23 mouse cellular contexts compared by ENCODE assay signal in genomic region chr7:144257821-144258220, GRCm38 (mm10).
DNase-seq lines count a peak whose midpoint lies in the region; ATAC-seq and TF ChIP-seq lines count a peak whose summit lies in the region.
"Had no signal": no experiment of that assay in that cellular context is flagged by ENCODE, and none has a peak within 500 bp of the region (broad histone marks: within the 10 kb centered on the region; RNA-seq: fewer than 3 reads in every experiment).

No protein-coding gene starts in this region.

- no peaks in the 10 kb centered on the region for H3K9me3 ChIP-seq in forebrain, embryonic 13.5 days (replicated peaks)
- no peaks in the 10 kb centered on the region for H3K9me3 ChIP-seq in forebrain, embryonic 10.5 days
- no peaks in the 10 kb centered on the region for H3K9me3 ChIP-seq in forebrain, embryonic 16.5 days (ENCODE audit: control insufficient read depth, low read length)
- H3K9me3 ChIP-seq in forebrain, postnatal 0 days (ENCODE audit: low read length) = no peaks in the 10 kb centered on the region
- no peaks in the 10 kb centered on the region for H3K9me3 ChIP-seq in hindbrain, embryonic 15.5 days
- H3K9me3 ChIP-seq in hindbrain, postnatal 0 days (ENCODE audit: low read length) = no peaks in the 10 kb centered on the region
- no peaks in the 10 kb centered on the region for H3K9me3 ChIP-seq in heart, embryonic 12.5 days (replicated peaks)
- H3K9me3 ChIP-seq: heart, embryonic 13.5 days had no signal

- peaks cover 29% of the 10 kb centered on the region for H3K4me1 ChIP-seq in forebrain, embryonic 13.5 days
- peaks cover 19% of the 10 kb centered on the region for H3K4me1 ChIP-seq in forebrain, embryonic 10.5 days
- peaks cover 5% of the 10 kb centered on the region; the same call in 1 of the 2 replicates for H3K4me1 ChIP-seq in forebrain, embryonic 16.5 days (replicated peaks; ENCODE audit: control insufficient read depth, insufficient read depth, low read length)
- 0 out of 2 replicates have a peak, but pooled peaks cover 5% of the 10 kb centered on the region for H3K4me1 ChIP-seq in forebrain, postnatal 0 days (ENCODE audit: insufficient read depth)
- peaks cover 35% of the 10 kb centered on the region for H3K4me1 ChIP-seq in hindbrain, embryonic 15.5 days (replicated peaks)
- no peaks in the 10 kb centered on the region for H3K4me1 ChIP-seq in hindbrain, postnatal 0 days (ENCODE audit: insufficient read depth, low read length)
- H3K4me1 ChIP-seq in heart, embryonic 12.5 days (replicated peaks) = no peaks in the 10 kb centered on the region
- H3K4me1 ChIP-seq: heart, embryonic 13.5 days had no signal

- H3K27ac ChIP-seq in forebrain, embryonic 13.5 days = peak overlapping the region; percentile 61
- no peak overlapping the region for H3K27ac ChIP-seq in forebrain, embryonic 10.5 days
- H3K27ac ChIP-seq in forebrain, embryonic 16.5 days (ENCODE audit: low read length) = no peak overlapping the region
- H3K27ac ChIP-seq in forebrain, postnatal 0 days (ENCODE audit: low read depth, low read length) = no peak overlapping the region
- peak overlapping the region; percentile 48 for H3K27ac ChIP-seq in hindbrain, embryonic 15.5 days (replicated peaks)
- no peak overlapping the region for H3K27ac ChIP-seq in hindbrain, postnatal 0 days
- H3K27ac ChIP-seq in heart, embryonic 12.5 days (ENCODE audit: poor library complexity, severe bottlenecking) = no peak overlapping the region
- H3K27ac ChIP-seq: heart, embryonic 13.5 days had no signal

- H3K9ac ChIP-seq in forebrain, embryonic 13.5 days = no peak overlapping the region
- H3K9ac ChIP-seq in forebrain, embryonic 16.5 days (replicated peaks; ENCODE audit: low read depth, low read length) = no peak overlapping the region
- no peak overlapping the region for H3K9ac ChIP-seq in forebrain, postnatal 0 days
- no peak overlapping the region for H3K9ac ChIP-seq in hindbrain, embryonic 15.5 days
- H3K9ac ChIP-seq in hindbrain, postnatal 0 days (replicated peaks; ENCODE audit: low read length) = no peak overlapping the region
- H3K9ac ChIP-seq in heart, embryonic 12.5 days = no peak overlapping the region
- H3K9ac ChIP-seq: heart, embryonic 13.5 days had no signal

- H3K4me3 ChIP-seq in forebrain, embryonic 13.5 days = no peak overlapping the region
- no peak overlapping the region for H3K4me3 ChIP-seq in forebrain, embryonic 10.5 days
- H3K4me3 ChIP-seq in forebrain, embryonic 16.5 days (replicated peaks; ENCODE audit: low read length) = no peak overlapping the region
- no peak overlapping the region for H3K4me3 ChIP-seq in forebrain, postnatal 0 days (ENCODE audit: low read depth, low read length)
- no peak overlapping the region for H3K4me3 ChIP-seq in hindbrain, embryonic 15.5 days
- no peak overlapping the region for H3K4me3 ChIP-seq in hindbrain, postnatal 0 days (ENCODE audit: low read length)
- no peak overlapping the region for H3K4me3 ChIP-seq in heart, embryonic 12.5 days
- H3K4me3 ChIP-seq: heart, embryonic 13.5 days had no signal

- no peak for TF ChIP-seq CTCF in forebrain, postnatal 0 days (IDR thresholded peaks at IDR 0.05; ENCODE audit: low read depth)
- no peak for TF ChIP-seq CTCF in hindbrain, postnatal 0 days (IDR thresholded peaks at IDR 0.05; ENCODE audit: low read depth)
- no peak for TF ChIP-seq CTCF in brain, embryonic 14.5 days (IDR thresholded peaks at IDR 0.05; ENCODE audit: borderline replicate concordance, extremely low read depth, insufficient read depth, insufficient read length)

- H3K27me3 ChIP-seq in forebrain, embryonic 13.5 days = no peaks in the 10 kb centered on the region
- H3K27me3 ChIP-seq in forebrain, embryonic 10.5 days (ENCODE audit: poor library complexity, severe bottlenecking) = no peaks in the 10 kb centered on the region
- no peaks in the 10 kb centered on the region for H3K27me3 ChIP-seq in forebrain, embryonic 16.5 days (replicated peaks; ENCODE audit: control insufficient read depth, insufficient read depth, low read length)
- H3K27me3 ChIP-seq in forebrain, postnatal 0 days (ENCODE audit: insufficient read depth, low read length) = no peaks in the 10 kb centered on the region
- no peaks in the 10 kb centered on the region for H3K27me3 ChIP-seq in hindbrain, embryonic 15.5 days
- H3K27me3 ChIP-seq in hindbrain, postnatal 0 days (ENCODE audit: insufficient read depth, low read length) = no peaks in the 10 kb centered on the region
- H3K27me3 ChIP-seq in heart, embryonic 12.5 days (replicated peaks) = 0 out of 2 replicates have a peak, but pooled peaks cover 12% of the 10 kb centered on the region

- no peak for DNase-seq in forebrain, embryonic 10.5 days (ENCODE audit: extremely low spot score, low spot score)
- DNase-seq in forebrain, postnatal 0 days = no peak
- DNase-seq in hindbrain, postnatal 0 days (ENCODE audit: low spot score) = no peak
- peak; percentile 69 for DNase-seq in brain, embryonic 14.5 days (ENCODE audit: low read depth)
- DNase-seq: adrenal gland, adult 8-10 months; adrenal gland, postnatal 25 days; cerebellum, adult 18-20 months; cerebellum, adult 9-10 months; cerebellum, postnatal 14 days; gastrocnemius, postnatal 25 days; heart, adult 18-20 months; heart, postnatal 14 days; heart, postnatal 4 days; kidney, adult 18-20 months had no signal

- 72% methylated on average over 7 of the region's 7 CpGs for WGBS in forebrain, embryonic 13.5 days
- 80% methylated on average over 7 of the region's 7 CpGs for WGBS in forebrain, embryonic 10.5 days
- WGBS in forebrain, embryonic 16.5 days = 61% methylated on average over 7 of the region's 7 CpGs
- 58% methylated on average over 7 of the region's 7 CpGs for WGBS in forebrain, postnatal 0 days
- WGBS in hindbrain, embryonic 15.5 days = 52% methylated on average over 7 of the region's 7 CpGs
- WGBS in hindbrain, postnatal 0 days = 45% methylated on average over 7 of the region's 7 CpGs
- 64% methylated on average over 7 of the region's 7 CpGs for WGBS in heart, embryonic 12.5 days

- H3K36me3 ChIP-seq in forebrain, embryonic 13.5 days (ENCODE audit: poor library complexity, severe bottlenecking) = no peaks in the 10 kb centered on the region
- H3K36me3 ChIP-seq in forebrain, embryonic 10.5 days (replicated peaks) = no peaks in the 10 kb centered on the region
- no peaks in the 10 kb centered on the region for H3K36me3 ChIP-seq in forebrain, embryonic 16.5 days (ENCODE audit: control insufficient read depth, insufficient read depth)
- peaks cover 6% of the 10 kb centered on the region for H3K36me3 ChIP-seq in forebrain, postnatal 0 days (ENCODE audit: insufficient read depth)
- H3K36me3 ChIP-seq in hindbrain, embryonic 15.5 days = no peaks in the 10 kb centered on the region
- H3K36me3 ChIP-seq in hindbrain, postnatal 0 days (ENCODE audit: insufficient read depth, low read length) = no peaks in the 10 kb centered on the region
- H3K36me3 ChIP-seq in heart, embryonic 12.5 days = no peaks in the 10 kb centered on the region
- H3K36me3 ChIP-seq: heart, embryonic 13.5 days had no signal

- no peak overlapping the region for H3K4me2 ChIP-seq in forebrain, embryonic 13.5 days
- no peak overlapping the region for H3K4me2 ChIP-seq in forebrain, embryonic 16.5 days (ENCODE audit: low read length)
- H3K4me2 ChIP-seq in forebrain, postnatal 0 days (ENCODE audit: low read depth) = no peak overlapping the region
- H3K4me2 ChIP-seq in hindbrain, embryonic 15.5 days = no peak overlapping the region
- no peak overlapping the region for H3K4me2 ChIP-seq in hindbrain, postnatal 0 days (ENCODE audit: low read depth, low read length)
- H3K4me2 ChIP-seq in heart, embryonic 12.5 days = no peak overlapping the region
- H3K4me2 ChIP-seq: heart, embryonic 13.5 days had no signal

- peak; percentile 25; the same call in 1 of the 2 replicates for ATAC-seq in forebrain, embryonic 13.5 days
- 0 out of 2 replicates have a peak, but pooled peaks have one; percentile 15 for ATAC-seq in forebrain, embryonic 16.5 days
- no peak for ATAC-seq in forebrain, postnatal 0 days
- ATAC-seq in hindbrain, embryonic 15.5 days (ENCODE audit: low FRiP score, low read depth) = no peak
- ATAC-seq in hindbrain, postnatal 0 days = no peak
- no peak for ATAC-seq in heart, embryonic 12.5 days (ENCODE audit: insufficient number of reproducible peaks, low FRiP score)
- ATAC-seq: activated CD4-positive, CD25-positive, alpha-beta regulatory T cell, adult 4 months; hindbrain, embryonic 16.5 days; inflammation-experienced regulatory T-cells, adult 6 months; intestine, embryonic 16.5 days had no signal

- no peak for TF ChIP-seq POLR2A in brain, embryonic 14.5 days (IDR thresholded peaks at IDR 0.05; ENCODE audit: borderline replicate concordance, extremely low read depth, insufficient read depth, insufficient read length, poor library complexity, severe bottlenecking)

Comparison
In these comparisons a context has a peak if more than half of its experiments do, and no peak if none do; other contexts are left out.
1. ATAC-seq: peak in forebrain, embryonic 13.5 days (single experiment) and forebrain, embryonic 16.5 days (single experiment); none in forebrain, postnatal 0 days (single experiment), hindbrain, embryonic 15.5 days (single experiment), hindbrain, postnatal 0 days (single experiment) and heart, embryonic 12.5 days (single experiment).
2. H3K27ac ChIP-seq: peak in forebrain, embryonic 13.5 days (single experiment) and hindbrain, embryonic 15.5 days (single experiment); none in forebrain, embryonic 10.5 days (single experiment), forebrain, embryonic 16.5 days (single experiment), forebrain, postnatal 0 days (single experiment), hindbrain, postnatal 0 days (single experiment) and heart, embryonic 12.5 days (single experiment).